Mouse (Mus musculus): ENCODE measurements around the gene Slc39a10. TPM values are rescaled to one million over a fixed set of nuclear protein-coding genes. Genes with fewer than 3 reads are reported as not detected.

Slc39a10 gene
- polyA plus RNA-seq, 1 experiment from 2014 or later: 99.9 TPM

DNA sequence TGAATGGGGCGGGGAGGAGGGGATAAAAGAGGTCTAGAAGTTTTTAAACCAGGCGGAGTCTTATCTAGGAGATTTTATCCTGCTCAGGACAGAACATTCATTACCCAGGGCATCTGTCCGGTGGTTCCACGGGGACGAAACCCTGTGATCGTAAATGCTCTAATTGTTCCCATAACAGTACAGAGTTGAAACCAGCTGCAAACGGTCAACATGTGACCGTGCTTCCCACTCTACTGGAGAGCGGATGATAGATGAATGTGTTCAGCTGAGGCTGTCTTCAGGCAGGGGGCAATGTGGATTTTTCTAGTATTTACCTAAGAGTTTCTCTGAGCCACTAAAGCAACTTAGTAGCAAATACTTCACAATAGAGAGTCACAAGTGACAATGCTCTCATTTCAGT, 6.6 kb downstream of the Slc39a10 start:
- H3K27ac ChIP-seq (ENCODE audit: low read depth, low read length): no peak overlapping the region
- H3K4me3 ChIP-seq (ENCODE audit: low read depth, low read length): no peak overlapping the region
- H3K36me3 ChIP-seq (ENCODE audit: control insufficient read depth, insufficient read depth, low read length): no peaks in the 10 kb centered on the region
- DNase-seq (ENCODE audit: low spot score): peak; percentile 16
- no peak overlapping the region for H3K9ac ChIP-seq (ENCODE audit: low read depth, low read length)
- WGBS: 42% methylated on average over 9 of the region's 9 CpGs
- no peak for ATAC-seq (ENCODE audit: low FRiP score)
- no peaks in the 10 kb centered on the region for H3K27me3 ChIP-seq (ENCODE audit: control insufficient read depth, insufficient read depth, low read length)
- no peaks in the 10 kb centered on the region for H3K4me1 ChIP-seq (replicated peaks; ENCODE audit: control insufficient read depth, insufficient read depth, low read length)
- no peaks in the 10 kb centered on the region for H3K9me3 ChIP-seq (ENCODE audit: control insufficient read depth, low read length)
- no peak overlapping the region for H3K4me2 ChIP-seq (replicated peaks; ENCODE audit: low read depth, low read length)

DNA sequence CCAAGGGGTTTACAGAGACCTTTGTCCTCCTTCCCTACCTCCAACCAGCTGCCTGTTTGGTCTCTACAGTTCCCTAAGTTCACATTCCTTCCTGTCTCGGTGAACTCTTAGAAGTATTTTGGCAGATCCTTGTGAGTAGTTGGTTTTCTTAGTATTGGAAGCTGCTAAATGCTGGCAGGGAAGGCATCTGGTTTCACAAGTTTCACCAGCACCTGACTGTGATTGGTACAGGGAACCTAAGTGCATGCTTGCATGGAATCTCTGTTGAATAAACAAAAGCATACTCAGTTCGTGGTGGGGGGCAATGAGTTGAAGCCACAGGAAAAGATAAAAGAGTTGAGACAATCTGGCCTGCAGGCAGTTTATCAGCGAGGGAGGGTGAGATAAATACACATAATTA, 7.4 kb downstream of the Slc39a10 start:
- H3K27ac ChIP-seq (ENCODE audit: low read depth, low read length): no peak overlapping the region
- no peaks in the 10 kb centered on the region for H3K9me3 ChIP-seq (ENCODE audit: control insufficient read depth, low read length)
- no peak for ATAC-seq (ENCODE audit: low FRiP score)
- no peaks in the 10 kb centered on the region for H3K4me1 ChIP-seq (replicated peaks; ENCODE audit: control insufficient read depth, insufficient read depth, low read length)
- H3K9ac ChIP-seq (ENCODE audit: low read depth, low read length): no peak overlapping the region
- H3K36me3 ChIP-seq (ENCODE audit: control insufficient read depth, insufficient read depth, low read length): no peaks in the 10 kb centered on the region
- no peak overlapping the region for H3K4me2 ChIP-seq (replicated peaks; ENCODE audit: low read depth, low read length)
- 26% methylated on average over 3 of the region's 3 CpGs for WGBS
- H3K27me3 ChIP-seq (ENCODE audit: control insufficient read depth, insufficient read depth, low read length): no peaks in the 10 kb centered on the region
- no peak for DNase-seq (ENCODE audit: low spot score)
- H3K4me3 ChIP-seq (ENCODE audit: low read depth, low read length): no peak overlapping the region

DNA sequence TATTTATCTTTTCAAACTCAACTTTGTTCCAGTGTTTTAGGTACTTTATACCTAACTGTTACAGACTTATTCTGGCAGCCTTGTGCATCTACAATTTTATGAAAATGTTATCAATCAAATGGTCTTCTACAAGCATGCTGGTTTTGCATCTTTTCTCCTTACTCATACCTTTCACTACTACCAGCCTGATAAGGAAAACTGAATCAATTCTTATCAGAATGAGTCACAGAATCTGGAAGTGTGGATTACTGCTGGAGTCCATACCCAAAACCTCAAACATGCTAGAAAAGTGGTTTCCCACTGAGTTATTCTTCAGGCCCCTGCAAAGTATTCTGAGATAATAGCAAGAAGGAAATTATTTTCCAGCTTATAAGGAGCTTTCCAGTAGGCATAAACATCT, 12.7 kb downstream of the Slc39a10 start:
- no peaks in the 10 kb centered on the region for H3K27me3 ChIP-seq (ENCODE audit: control insufficient read depth, insufficient read depth, low read length)
- no peak overlapping the region for H3K4me3 ChIP-seq (ENCODE audit: low read depth, low read length)
- H3K9me3 ChIP-seq (ENCODE audit: control insufficient read depth, low read length): no peaks in the 10 kb centered on the region
- DNase-seq (ENCODE audit: low spot score) (no peak), ATAC-seq (ENCODE audit: low FRiP score) (no peak)
- no peak overlapping the region for H3K9ac ChIP-seq (ENCODE audit: low read depth, low read length)
- H3K4me2 ChIP-seq (replicated peaks; ENCODE audit: low read depth, low read length): no peak overlapping the region
- no peaks in the 10 kb centered on the region for H3K4me1 ChIP-seq (replicated peaks; ENCODE audit: control insufficient read depth, insufficient read depth, low read length)
- H3K36me3 ChIP-seq (ENCODE audit: control insufficient read depth, insufficient read depth, low read length): no peaks in the 10 kb centered on the region
- no peak overlapping the region for H3K27ac ChIP-seq (ENCODE audit: low read depth, low read length)

DNA sequence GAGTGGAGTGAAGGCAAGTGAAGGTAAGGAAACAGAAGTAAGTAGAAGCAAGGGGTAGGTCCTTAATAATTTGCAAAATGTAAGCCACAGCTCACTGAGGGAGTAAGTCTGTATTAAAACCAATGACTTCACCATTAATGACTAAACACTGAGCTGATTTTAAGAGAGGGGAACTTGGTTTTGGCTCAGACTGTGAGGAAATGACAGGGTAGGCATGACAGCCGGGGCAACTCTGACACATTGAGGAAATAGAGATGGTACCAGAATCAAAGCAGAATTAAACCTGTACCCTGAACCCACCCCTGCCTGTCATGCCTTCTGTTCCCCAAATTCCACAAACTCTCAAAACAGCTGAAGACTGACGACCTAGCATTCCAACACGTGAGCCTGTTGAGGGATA, 18.9 kb downstream of the Slc39a10 start:
- H3K9me3 ChIP-seq (ENCODE audit: control insufficient read depth, low read length): no peaks in the 10 kb centered on the region
- H3K4me3 ChIP-seq (ENCODE audit: low read depth, low read length): no peak overlapping the region
- H3K36me3 ChIP-seq (ENCODE audit: control insufficient read depth, insufficient read depth, low read length): no peaks in the 10 kb centered on the region
- 58% methylated on average over 3 of the region's 3 CpGs for WGBS
- ATAC-seq (ENCODE audit: low FRiP score) (no peak), DNase-seq (ENCODE audit: low spot score) (no peak)
- no peak overlapping the region for H3K27ac ChIP-seq (ENCODE audit: low read depth, low read length)
- no peak overlapping the region for H3K9ac ChIP-seq (ENCODE audit: low read depth, low read length)
- H3K4me2 ChIP-seq (replicated peaks; ENCODE audit: low read depth, low read length): no peak overlapping the region
- H3K27me3 ChIP-seq (ENCODE audit: control insufficient read depth, insufficient read depth, low read length): no peaks in the 10 kb centered on the region
- no peaks in the 10 kb centered on the region for H3K4me1 ChIP-seq (replicated peaks; ENCODE audit: control insufficient read depth, insufficient read depth, low read length)

DNA sequence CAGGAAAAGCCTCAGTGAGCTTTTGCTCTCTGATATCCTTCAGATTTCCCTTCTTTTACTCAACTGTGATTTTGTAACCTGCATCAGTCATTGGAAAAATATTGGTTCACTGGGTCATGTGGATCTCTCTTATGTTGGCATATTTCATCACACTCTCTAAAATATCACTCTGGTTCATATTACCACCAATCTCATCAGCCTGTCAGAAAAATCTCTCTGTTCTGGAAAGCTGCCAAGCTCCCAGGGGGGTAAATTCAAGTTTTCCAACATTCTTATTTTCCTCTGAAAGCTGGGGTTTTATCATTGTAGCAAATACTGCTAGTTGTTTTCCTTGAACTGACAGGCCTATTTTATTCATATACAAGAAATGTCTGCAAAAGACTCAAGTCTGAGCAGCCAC, 22.9 kb downstream of the Slc39a10 start:
- H3K9ac ChIP-seq (ENCODE audit: low read depth, low read length): no peak overlapping the region
- no peak overlapping the region for H3K4me3 ChIP-seq (ENCODE audit: low read depth, low read length)
- H3K36me3 ChIP-seq (ENCODE audit: control insufficient read depth, insufficient read depth, low read length): no peaks in the 10 kb centered on the region
- no peak overlapping the region for H3K4me2 ChIP-seq (replicated peaks; ENCODE audit: low read depth, low read length)
- H3K9me3 ChIP-seq (ENCODE audit: control insufficient read depth, low read length): no peaks in the 10 kb centered on the region
- ATAC-seq (ENCODE audit: low FRiP score) (no peak), DNase-seq (ENCODE audit: low spot score) (no peak)
- no peaks in the 10 kb centered on the region for H3K4me1 ChIP-seq (replicated peaks; ENCODE audit: control insufficient read depth, insufficient read depth, low read length)
- no peak overlapping the region for H3K27ac ChIP-seq (ENCODE audit: low read depth, low read length)
- H3K27me3 ChIP-seq (ENCODE audit: control insufficient read depth, insufficient read depth, low read length): no peaks in the 10 kb centered on the region

DNA sequence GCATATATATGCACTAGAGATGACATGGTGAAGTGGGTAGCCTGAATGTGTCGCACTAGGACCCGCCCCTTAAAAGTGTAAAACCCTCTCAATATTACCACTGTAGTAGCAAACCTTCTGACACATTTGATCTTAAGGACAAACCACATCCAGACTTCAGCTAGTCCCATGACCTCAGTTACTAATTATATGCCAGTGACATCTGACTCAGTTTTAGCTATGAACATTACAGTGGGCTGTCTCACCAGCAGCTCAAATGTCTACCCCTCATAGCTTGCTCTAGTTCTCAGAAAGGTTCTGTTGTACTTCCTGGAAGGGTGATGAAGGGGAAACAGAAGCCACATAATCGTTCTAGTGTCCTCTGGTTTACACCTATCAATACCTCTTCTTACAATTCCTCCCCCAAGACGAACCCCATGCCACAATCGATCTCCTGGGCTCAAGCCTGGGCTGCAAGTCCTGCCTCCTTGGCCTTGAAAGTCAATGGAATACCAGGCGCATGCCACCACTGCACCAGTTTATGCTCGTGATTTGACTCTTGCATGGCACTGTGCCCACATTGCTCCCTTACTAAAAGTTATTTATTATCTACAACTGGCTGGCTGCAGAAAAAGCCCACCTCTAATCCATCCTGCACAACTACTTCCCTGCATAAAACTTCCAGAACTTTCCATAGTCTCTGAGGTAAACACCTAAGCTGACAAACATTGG, 28.3 kb downstream of the Slc39a10 start:
- 87% methylated on average over 7 of the region's 7 CpGs for WGBS
- ATAC-seq (ENCODE audit: low FRiP score): no peak

DNA sequence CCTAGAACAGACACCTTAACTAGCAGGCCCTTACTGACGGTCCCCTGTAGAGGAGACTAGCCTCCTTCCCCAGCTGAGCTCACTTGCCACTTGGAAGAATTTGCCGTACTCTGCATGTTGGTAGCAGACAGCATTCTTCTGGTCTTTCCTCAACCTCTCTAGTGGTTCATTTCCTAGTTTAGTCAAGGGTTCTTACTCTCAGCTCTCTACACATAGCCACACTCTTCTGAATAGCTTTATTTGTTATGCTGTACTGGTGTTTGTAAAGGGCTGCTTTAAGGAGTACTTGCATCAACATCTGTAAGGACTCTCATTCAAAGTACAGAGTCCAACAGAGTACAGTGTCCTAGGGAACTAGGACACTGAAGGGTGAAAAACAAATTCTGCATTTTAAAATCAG, 29.2 kb downstream of the Slc39a10 start:
- Histone ChIP-seq H3K9ac (ENCODE audit: low read depth, low read length) (no peak overlapping the region), H3K4me3 (ENCODE audit: low read depth, low read length) (no peak overlapping the region), H3K9me3 (ENCODE audit: control insufficient read depth, low read length) (no peaks in the 10 kb centered on the region), H3K27ac (ENCODE audit: low read depth, low read length) (no peak overlapping the region), H3K36me3 (ENCODE audit: control insufficient read depth, insufficient read depth, low read length) (no peaks in the 10 kb centered on the region), H3K27me3 (ENCODE audit: control insufficient read depth, insufficient read depth, low read length) (no peaks in the 10 kb centered on the region), H3K4me2 (replicated peaks; ENCODE audit: low read depth, low read length) (no peak overlapping the region), H3K4me1 (replicated peaks; ENCODE audit: control insufficient read depth, insufficient read depth, low read length) (no peaks in the 10 kb centered on the region)
- ATAC-seq (ENCODE audit: low FRiP score) (no peak), DNase-seq (ENCODE audit: low spot score) (no peak)
- 71% methylated on average over 2 of the region's 2 CpGs for WGBS

More for the DNA sequence above, 28.3 kb downstream of the Slc39a10 start:
- H3K9ac ChIP-seq (ENCODE audit: low read depth, low read length): no peak overlapping the region
- no peak overlapping the region for H3K4me2 ChIP-seq (replicated peaks; ENCODE audit: low read depth, low read length)
- no peaks in the 10 kb centered on the region for H3K36me3 ChIP-seq (ENCODE audit: control insufficient read depth, insufficient read depth, low read length)
- no peaks in the 10 kb centered on the region for H3K9me3 ChIP-seq (ENCODE audit: control insufficient read depth, low read length)
- no peak overlapping the region for H3K4me3 ChIP-seq (ENCODE audit: low read depth, low read length)
- no peak for DNase-seq (ENCODE audit: low spot score)
- no peaks in the 10 kb centered on the region for H3K4me1 ChIP-seq (replicated peaks; ENCODE audit: control insufficient read depth, insufficient read depth, low read length)
- H3K27ac ChIP-seq (ENCODE audit: low read depth, low read length): no peak overlapping the region
- no peaks in the 10 kb centered on the region for H3K27me3 ChIP-seq (ENCODE audit: control insufficient read depth, insufficient read depth, low read length)

DNA sequence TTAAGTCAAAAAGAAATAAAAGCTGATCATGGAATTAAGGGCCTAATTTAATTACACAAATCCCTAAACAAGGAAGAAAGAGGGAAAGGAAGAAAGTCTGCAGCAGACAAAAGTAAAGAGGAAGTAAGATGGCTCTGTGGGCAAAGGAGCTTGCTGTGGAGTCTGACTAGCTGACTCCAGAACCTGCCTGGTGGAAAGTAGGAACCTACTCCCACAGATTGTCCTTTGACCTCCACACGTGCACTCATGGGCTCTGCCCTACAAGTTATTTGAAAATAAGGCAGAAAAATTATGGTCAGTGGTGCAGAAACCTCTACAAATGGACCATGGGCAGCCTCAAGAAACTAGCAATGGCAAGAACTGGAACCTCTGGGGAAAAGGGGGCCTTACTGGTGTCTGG, 32.6 kb downstream of the Slc39a10 start:
- DNase-seq (ENCODE audit: low spot score): no peak
- no peak overlapping the region for H3K4me2 ChIP-seq (replicated peaks; ENCODE audit: low read depth, low read length)
- ATAC-seq (ENCODE audit: low FRiP score): no peak
- H3K27me3 ChIP-seq (ENCODE audit: control insufficient read depth, insufficient read depth, low read length): no peaks in the 10 kb centered on the region
- no peak overlapping the region for H3K4me3 ChIP-seq (ENCODE audit: low read depth, low read length)
- no peaks in the 10 kb centered on the region for H3K36me3 ChIP-seq (ENCODE audit: control insufficient read depth, insufficient read depth, low read length)
- H3K9me3 ChIP-seq (ENCODE audit: control insufficient read depth, low read length): no peaks in the 10 kb centered on the region
- no peaks in the 10 kb centered on the region for H3K4me1 ChIP-seq (replicated peaks; ENCODE audit: control insufficient read depth, insufficient read depth, low read length)
- H3K9ac ChIP-seq (ENCODE audit: low read depth, low read length): no peak overlapping the region
- no peak overlapping the region for H3K27ac ChIP-seq (ENCODE audit: low read depth, low read length)
- 69% methylated on average over 1 of the region's 1 CpGs for WGBS

DNA sequence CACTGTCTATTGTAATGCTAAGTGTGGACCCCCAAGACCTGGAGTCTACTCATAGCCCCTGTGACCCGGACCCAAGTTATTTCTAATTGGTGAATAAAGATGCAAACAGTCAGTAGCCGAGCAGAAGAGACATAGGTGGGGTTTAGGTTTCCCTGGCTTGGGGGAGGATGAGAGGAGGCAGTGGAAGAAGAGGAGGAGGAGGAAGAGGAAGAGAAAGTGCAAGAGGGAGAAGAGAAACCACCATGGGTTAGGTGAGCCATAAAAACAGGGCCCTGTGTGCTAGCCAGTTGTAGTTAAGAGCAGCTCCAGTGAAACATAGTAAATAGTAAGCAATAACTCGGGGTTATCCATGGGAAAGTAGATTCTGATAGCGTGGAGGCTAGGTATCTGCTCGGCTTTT, 34.1 kb downstream of the Slc39a10 start:
- ATAC-seq (ENCODE audit: low FRiP score): no peak

More for the DNA sequence above, 34.1 kb downstream of the Slc39a10 start:
- H3K4me1 ChIP-seq (replicated peaks; ENCODE audit: control insufficient read depth, insufficient read depth, low read length): no peaks in the 10 kb centered on the region
- H3K27me3 ChIP-seq (ENCODE audit: control insufficient read depth, insufficient read depth, low read length): no peaks in the 10 kb centered on the region
- H3K9ac ChIP-seq (ENCODE audit: low read depth, low read length): no peak overlapping the region
- H3K9me3 ChIP-seq (ENCODE audit: control insufficient read depth, low read length): no peaks in the 10 kb centered on the region
- WGBS: 77% methylated on average over 5 of the region's 5 CpGs
- H3K36me3 ChIP-seq (ENCODE audit: control insufficient read depth, insufficient read depth, low read length): no peaks in the 10 kb centered on the region
- H3K27ac ChIP-seq (ENCODE audit: low read depth, low read length): no peak overlapping the region
- DNase-seq (ENCODE audit: low spot score): no peak
- H3K4me3 ChIP-seq (ENCODE audit: low read depth, low read length): no peak overlapping the region
- no peak overlapping the region for H3K4me2 ChIP-seq (replicated peaks; ENCODE audit: low read depth, low read length)

All from hindbrain, embryonic 11.5 days (tissue).